In the genomic region with DNA sequence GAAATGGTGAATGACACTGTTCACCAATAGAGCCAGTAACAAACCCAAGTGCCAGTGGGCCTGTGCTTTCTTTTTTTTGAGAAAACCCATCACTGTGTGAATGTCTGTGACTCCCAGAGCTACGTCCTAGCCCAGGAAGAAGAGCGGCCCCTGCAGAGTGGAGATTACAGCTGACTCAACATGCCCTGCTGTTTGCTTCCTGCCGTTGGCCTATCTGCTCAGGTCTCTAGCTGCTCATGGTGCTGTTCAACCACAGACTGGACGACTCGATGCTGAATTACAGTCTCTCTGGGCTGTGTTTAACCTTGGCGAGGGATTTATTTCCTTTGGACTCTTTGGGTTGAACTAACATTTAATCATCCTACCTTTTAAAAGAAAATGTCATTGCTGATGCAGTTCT, we compare ENCODE assay signal across 1 mouse cellular context.
TF ChIP-seq lines count a peak whose summit lies in the region.

No protein-coding gene starts in this region.

TF ChIP-seq in MEL, 35 proteins besides CTCF, POLR2A, EP300 and RAD21 (continued from another document):
- peak; percentile 33; the same call in 1 of the 2 replicates for TF ChIP-seq MAX (IDR thresholded peaks at IDR 0.05; ENCODE audit: low read length)
